In the genomic region with DNA sequence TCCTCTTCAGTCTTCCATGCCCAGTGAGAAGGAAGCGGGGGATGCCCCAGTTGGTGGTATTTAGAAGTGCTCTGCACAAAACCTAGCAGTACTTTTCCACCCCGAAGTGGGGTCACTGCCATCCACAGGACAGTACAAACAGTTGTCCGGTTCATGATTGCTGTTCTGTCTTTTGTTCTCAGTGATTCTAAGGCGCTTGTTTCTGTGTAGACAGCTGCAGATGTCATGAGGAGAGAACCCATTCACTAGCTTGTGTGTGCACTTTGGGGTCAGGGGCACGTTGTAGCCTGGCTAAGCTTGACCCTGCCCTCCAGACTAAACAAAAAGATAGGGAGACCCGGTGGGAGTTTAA, we compare ENCODE assay signal across 11 mouse cellular contexts. TPM values are rescaled to one million over a fixed set of nuclear protein-coding genes. Genes with fewer than 3 reads are reported as not detected.
DNase-seq lines count a peak whose midpoint lies in the region; ATAC-seq lines count a peak whose summit lies in the region.
"Had no signal": no experiment of that assay in that cellular context is flagged by ENCODE, and none has a peak within 500 bp of the region (broad histone marks: within the 10 kb centered on the region; RNA-seq: fewer than 3 reads in every experiment).

No protein-coding gene starts in this region.

- no peak overlapping the region for H3K4me3 ChIP-seq in kidney, embryonic 14.5 days (ENCODE audit: low read length)
- no peak overlapping the region for H3K4me3 ChIP-seq in midbrain, embryonic 11.5 days (ENCODE audit: low read depth, low read length)
- H3K4me3 ChIP-seq in midbrain, embryonic 13.5 days (replicated peaks) = no peak overlapping the region
- H3K4me3 ChIP-seq in limb, embryonic 12.5 days (replicated peaks) = no peak overlapping the region
- H3K4me3 ChIP-seq: midbrain, embryonic 15.5 days had no signal

- H3K27ac ChIP-seq in kidney, embryonic 14.5 days (ENCODE audit: low read depth, low read length) = no peak overlapping the region
- peak overlapping the region; percentile 48; the same call in 1 of the 2 replicates for H3K27ac ChIP-seq in midbrain, embryonic 11.5 days (ENCODE audit: low read depth, low read length)
- no peak overlapping the region for H3K27ac ChIP-seq in midbrain, embryonic 13.5 days
- peak overlapping the region; percentile 75 for H3K27ac ChIP-seq in limb, embryonic 12.5 days

- 0 out of 2 replicates have a peak overlapping the region, but pooled peaks have one; percentile 4 for H3K9ac ChIP-seq in kidney, embryonic 14.5 days (ENCODE audit: low read depth, low read length)
- peak overlapping the region; percentile 36 for H3K9ac ChIP-seq in midbrain, embryonic 11.5 days (ENCODE audit: low read length)
- no peak overlapping the region for H3K9ac ChIP-seq in midbrain, embryonic 13.5 days (replicated peaks)
- H3K9ac ChIP-seq in limb, embryonic 12.5 days (replicated peaks) = peak overlapping the region; percentile 8; the same call in 1 of the 2 replicates
- H3K9ac ChIP-seq: midbrain, embryonic 15.5 days had no signal

- no peak for ATAC-seq in kidney, embryonic 14.5 days (ENCODE audit: low FRiP score, low TSS enrichment)
- no peak for ATAC-seq in midbrain, embryonic 11.5 days (ENCODE audit: low FRiP score)
- ATAC-seq in midbrain, embryonic 13.5 days = no peak
- ATAC-seq in limb, embryonic 12.5 days (ENCODE audit: insufficient number of reproducible peaks, insufficient read depth, low FRiP score, low TSS enrichment, low read depth) = 0 out of 2 replicates have a peak, but pooled peaks have one; percentile 10

- H3K27me3 ChIP-seq in kidney, embryonic 14.5 days (ENCODE audit: control insufficient read depth, insufficient read depth, low read length) = peaks cover 4% of the 10 kb centered on the region; the same call in 1 of the 2 replicates
- H3K27me3 ChIP-seq in midbrain, embryonic 11.5 days (ENCODE audit: control insufficient read depth, insufficient read depth, low read length) = no peaks in the 10 kb centered on the region
- no peaks in the 10 kb centered on the region for H3K27me3 ChIP-seq in midbrain, embryonic 13.5 days
- 0 out of 2 replicates have a peak, but pooled peaks cover 3% of the 10 kb centered on the region for H3K27me3 ChIP-seq in limb, embryonic 12.5 days
- H3K27me3 ChIP-seq: midbrain, embryonic 15.5 days had no signal

- H3K36me3 ChIP-seq in kidney, embryonic 14.5 days (ENCODE audit: control insufficient read depth, insufficient read depth, low read length) = no peaks in the 10 kb centered on the region
- no peaks in the 10 kb centered on the region for H3K36me3 ChIP-seq in midbrain, embryonic 11.5 days (ENCODE audit: control insufficient read depth, insufficient read depth, low read length)
- H3K36me3 ChIP-seq in midbrain, embryonic 13.5 days = no peaks in the 10 kb centered on the region
- H3K36me3 ChIP-seq in limb, embryonic 12.5 days = no peaks in the 10 kb centered on the region
- H3K36me3 ChIP-seq: midbrain, embryonic 15.5 days had no signal

- no peaks in the 10 kb centered on the region for H3K9me3 ChIP-seq in kidney, embryonic 14.5 days (ENCODE audit: control insufficient read depth, low read length)
- no peaks in the 10 kb centered on the region; the same call in 1 of the 2 replicates for H3K9me3 ChIP-seq in midbrain, embryonic 11.5 days (ENCODE audit: control insufficient read depth, low read length)
- H3K9me3 ChIP-seq in midbrain, embryonic 13.5 days = no peaks in the 10 kb centered on the region
- no peaks in the 10 kb centered on the region for H3K9me3 ChIP-seq in limb, embryonic 12.5 days
- H3K9me3 ChIP-seq: midbrain, embryonic 15.5 days had no signal

- peak overlapping the region; percentile 1; the same call in 1 of the 2 replicates for H3K4me2 ChIP-seq in kidney, embryonic 14.5 days (replicated peaks; ENCODE audit: low read depth, low read length)
- peak overlapping the region; percentile 31; the same call in 1 of the 2 replicates for H3K4me2 ChIP-seq in midbrain, embryonic 11.5 days
- no peak overlapping the region for H3K4me2 ChIP-seq in midbrain, embryonic 13.5 days (replicated peaks)
- peak overlapping the region; percentile 13 for H3K4me2 ChIP-seq in limb, embryonic 12.5 days
- H3K4me2 ChIP-seq: midbrain, embryonic 15.5 days had no signal

- peak; percentile 67 for DNase-seq in embryo, embryonic 10 days (ENCODE audit: low spot score)
- no peak for DNase-seq in embryo, embryonic 11 days
- DNase-seq in kidney, adult 9 months = no peak
- DNase-seq in midbrain, embryonic 11.5 days (ENCODE audit: low spot score, missing footprints) = no peak
- DNase-seq in ovary, adult 18-20 months (ENCODE audit: low spot score) = no peak
- DNase-seq: adrenal gland, postnatal 25 days; thymus, adult 2 months had no signal

- 38% methylated on average over 6 of the region's 6 CpGs for WGBS in kidney, embryonic 14.5 days
- 33% methylated on average over 6 of the region's 6 CpGs for WGBS in midbrain, embryonic 11.5 days
- WGBS in midbrain, embryonic 13.5 days = 46% methylated on average over 6 of the region's 6 CpGs
- WGBS in limb, embryonic 12.5 days = 53% methylated on average over 6 of the region's 6 CpGs

- peaks cover 24% of the 10 kb centered on the region for H3K4me1 ChIP-seq in kidney, embryonic 14.5 days (ENCODE audit: control insufficient read depth, insufficient read depth, low read length)
- H3K4me1 ChIP-seq in midbrain, embryonic 11.5 days (ENCODE audit: control insufficient read depth, insufficient read depth, low read length) = peaks cover 36% of the 10 kb centered on the region
- peaks cover 31% of the 10 kb centered on the region for H3K4me1 ChIP-seq in midbrain, embryonic 13.5 days (replicated peaks)
- H3K4me1 ChIP-seq in limb, embryonic 12.5 days (replicated peaks) = peaks cover 40% of the 10 kb centered on the region

RNA-seq across cellular contexts. Expression of a gene that starts 52.3 kb away (rescaled TPM):
- 6.2 and 6.4 TPM in 2 replicates for polyA plus RNA-seq in kidney, embryonic 14.5 days (2014; fragmentation: Nextera tagmentation; extraction: Ambion mirVana)
- polyA plus RNA-seq in midbrain, embryonic 11.5 days (2014; fragmentation: Nextera tagmentation; extraction: Ambion mirVana) = 0.54 and 0.97 TPM in 2 replicates
- 1.6 TPM in 2 replicates for polyA plus RNA-seq in midbrain, embryonic 13.5 days (2015; fragmentation: Nextera tagmentation; extraction: Ambion mirVana)
- polyA plus RNA-seq in limb, embryonic 12.5 days (2016; fragmentation: Nextera tagmentation; extraction: Ambion mirVana) = 0.40 TPM in 1 of 2 replicates, not detected in the other

Comparison
In these comparisons a context has a peak if more than half of its experiments do, and no peak if none do; other contexts are left out.
1. H3K27ac ChIP-seq: peak in midbrain, embryonic 11.5 days (single experiment) and limb, embryonic 12.5 days (single experiment); none in kidney, embryonic 14.5 days (single experiment) and midbrain, embryonic 13.5 days (single experiment).